Mouse (Mus musculus) NIH3T3 (cell line): ENCODE measurements at regions not wholly inside any gene's neighbourhood (a gene's known extent, or its start where the extent isn't known, plus 50 kb on each side); places are given as distances from the start of the nearest gene placed in this dataset.

ENCODE experiments used
- DNase-seq: peaks from one replicate; pipeline ENCODE4 v3.0.0-alpha.2; 2012; ENCODE audit warnings: low read depth

GRCm38 (mm10) chr1:194332639-194333038 is 285.4 kb upstream of the Plxna2 start:
- no peak for DNase-seq

- DNase-seq = no peak
Measured at GRCm38 (mm10) chr1:194330471-194330870, 287.5 kb upstream of the Plxna2 start.

- DNase-seq = no peak
Measured at GRCm38 (mm10) chr1:194320320-194321036, 297.5 kb upstream of the Plxna2 start.

DNA sequence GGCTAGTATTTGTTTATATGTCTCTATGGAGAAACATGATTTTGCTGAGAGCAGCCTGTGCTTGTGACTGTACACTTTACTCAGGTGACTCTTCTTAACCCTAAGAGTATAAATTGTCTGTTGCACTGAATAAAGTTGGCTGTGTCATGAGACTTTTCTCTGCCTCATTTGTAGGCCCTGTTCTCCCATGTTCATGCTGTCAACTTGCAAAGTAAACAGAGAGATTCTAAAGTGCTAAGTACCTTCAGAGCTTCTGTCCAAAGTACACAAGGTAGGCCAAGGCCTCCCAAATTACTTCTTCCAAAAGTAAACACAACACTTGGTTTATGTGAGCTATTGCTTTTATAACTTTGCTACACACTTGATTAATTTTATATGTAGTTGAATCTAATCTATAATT is 299.7 kb upstream of the Plxna2 start:
- no peak for DNase-seq

DNA sequence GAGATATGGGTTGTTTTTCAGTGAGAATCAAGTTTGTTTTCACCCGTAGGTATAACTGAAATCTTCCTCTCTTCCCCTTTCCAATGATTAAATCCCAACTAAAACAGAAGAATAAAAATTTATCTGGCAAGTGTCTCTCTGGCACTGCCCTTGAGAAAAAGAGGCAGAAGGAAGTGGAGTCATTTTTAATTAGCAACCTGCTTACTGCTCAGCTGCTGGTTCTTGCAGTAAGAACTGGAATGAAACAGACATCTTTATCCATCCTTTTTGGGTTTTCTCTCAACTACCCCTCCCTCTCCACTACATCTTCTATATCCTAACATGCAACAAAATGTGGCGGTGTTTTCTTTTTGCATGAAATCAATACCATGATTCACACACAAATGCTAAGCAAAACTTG is 302.4 kb upstream of the Plxna2 start:
- DNase-seq = no peak

GRCm38 (mm10) chr1:194310373-194310772 is 307.6 kb upstream of the Plxna2 start:
- DNase-seq = no peak

DNA sequence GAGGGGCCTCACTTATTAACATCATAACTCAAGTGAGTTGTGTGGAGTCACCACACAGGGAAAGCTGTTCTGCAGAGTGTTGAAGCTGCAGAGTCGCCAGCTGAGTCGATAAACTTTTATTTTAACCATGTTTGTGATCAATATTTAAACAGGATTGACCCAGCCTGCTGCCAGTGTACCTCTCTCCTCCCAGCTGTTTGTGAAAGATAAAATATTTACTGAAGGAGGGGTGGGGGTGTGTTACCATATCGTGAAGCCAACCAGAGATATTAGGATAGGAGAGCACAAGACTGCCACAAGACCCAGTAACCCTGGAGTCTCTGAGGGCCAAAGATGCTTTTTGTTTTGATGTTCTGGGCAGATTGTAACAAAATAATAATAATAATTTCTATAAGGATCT is 309.4 kb upstream of the Plxna2 start:
- no peak for DNase-seq

- no peak for DNase-seq
Measured at GRCm38 (mm10) chr1:194303951-194304350, 314.1 kb upstream of the Plxna2 start.

- no peak for DNase-seq
Measured at GRCm38 (mm10) chr1:194302775-194303174, 315.2 kb upstream of the Plxna2 start.

DNA sequence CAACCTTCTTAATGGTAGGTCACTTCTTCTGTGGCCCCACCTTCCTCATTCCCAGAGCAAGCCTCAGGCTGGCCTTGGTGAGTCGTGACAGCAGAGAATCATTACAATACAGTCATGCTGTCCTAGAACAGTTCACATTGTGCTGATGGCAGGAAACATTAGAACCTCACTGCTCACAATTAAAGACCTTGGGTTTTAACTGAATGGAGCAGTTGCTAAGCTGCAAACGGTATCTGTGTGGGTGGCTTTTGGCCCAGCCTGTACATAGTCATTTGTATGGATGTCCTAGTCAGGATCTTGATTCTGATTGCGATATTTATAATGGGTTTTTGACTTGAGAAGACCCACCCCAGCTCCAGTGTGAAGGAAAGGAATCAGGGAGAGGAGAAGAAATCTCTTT is 336.1 kb upstream of the Plxna2 start:
- no peak for DNase-seq

- no peak for DNase-seq
Measured at GRCm38 (mm10) chr1:194268028-194268427, 350.0 kb upstream of the Plxna2 start.

- DNase-seq = no peak
Measured at GRCm38 (mm10) chr1:194262374-194262773, 355.6 kb upstream of the Plxna2 start.

DNA sequence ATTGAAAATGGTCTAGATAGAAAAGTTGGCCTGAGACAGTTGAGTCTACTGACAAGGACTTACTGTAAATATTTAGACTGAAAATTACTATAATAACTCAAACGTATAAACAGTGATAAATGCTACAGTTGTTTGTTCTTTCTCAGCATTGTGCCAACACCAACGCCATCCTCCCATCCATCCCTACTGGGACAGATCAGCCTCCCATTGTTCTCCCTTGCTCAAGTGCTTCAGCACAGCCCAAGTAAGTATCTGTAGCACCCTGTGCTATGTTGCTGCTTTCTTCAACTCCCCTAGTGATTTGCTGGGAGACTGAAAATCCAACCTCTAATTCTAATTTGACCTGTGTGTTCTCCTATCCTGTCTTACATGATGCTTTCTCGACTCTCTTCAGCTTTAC is 358.1 kb upstream of the Plxna2 start:
- DNase-seq = no peak

DNA sequence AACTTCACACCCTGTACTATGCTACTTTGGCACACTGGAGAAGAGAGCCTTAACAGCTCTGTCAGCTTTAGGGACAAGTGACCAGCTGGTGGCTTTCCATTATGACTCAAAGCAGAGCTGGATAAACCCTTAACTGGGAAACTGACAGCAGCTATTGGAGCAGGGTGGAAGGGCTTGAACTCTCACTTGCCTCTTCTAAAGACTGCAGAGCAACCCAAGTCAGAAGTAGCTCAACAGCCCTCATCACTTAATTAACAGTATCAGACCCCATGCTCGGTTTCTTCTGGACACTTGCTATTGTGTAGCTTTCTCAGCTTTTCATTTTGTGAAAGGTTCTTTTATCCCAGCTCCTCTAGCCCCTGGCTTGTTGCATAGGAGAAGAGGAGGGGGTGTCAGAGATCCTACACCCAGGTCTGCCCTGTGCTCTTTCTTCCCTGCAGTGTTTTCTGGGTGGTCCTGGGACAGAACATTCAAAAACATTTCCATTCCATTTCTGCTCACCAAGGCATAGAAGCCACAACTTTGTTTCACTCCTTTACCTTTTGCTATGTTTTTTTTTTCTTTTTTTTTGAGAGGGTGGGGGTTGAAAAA is 373.1 kb upstream of the Plxna2 start:
- DNase-seq = no peak

DNA sequence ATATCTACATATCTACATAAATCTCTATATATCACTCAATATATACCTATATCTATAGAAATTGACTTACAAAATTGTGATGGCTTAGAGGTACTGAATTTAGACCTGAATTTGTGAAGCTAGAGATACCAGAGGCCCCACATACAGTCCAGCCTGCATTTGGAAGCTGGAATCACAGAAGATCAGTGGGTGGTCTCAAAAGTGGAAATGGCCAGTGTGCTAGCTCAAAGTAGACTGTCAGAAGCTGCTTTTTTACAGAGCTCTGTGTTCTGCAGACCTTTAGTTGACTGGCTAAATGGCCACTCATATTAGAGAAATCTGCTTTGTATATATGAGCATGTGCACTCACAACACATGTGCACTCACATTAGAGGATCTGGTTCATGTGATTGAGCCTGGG is 376.9 kb upstream of the Plxna2 start:
- no peak for DNase-seq

GRCm38 (mm10) chr1:194231206-194231605 is 386.8 kb upstream of the Plxna2 start:
- no peak for DNase-seq

GRCm38 (mm10) chr1:194226550-194227160 is 391.4 kb upstream of the Plxna2 start:
- no peak for DNase-seq

DNA sequence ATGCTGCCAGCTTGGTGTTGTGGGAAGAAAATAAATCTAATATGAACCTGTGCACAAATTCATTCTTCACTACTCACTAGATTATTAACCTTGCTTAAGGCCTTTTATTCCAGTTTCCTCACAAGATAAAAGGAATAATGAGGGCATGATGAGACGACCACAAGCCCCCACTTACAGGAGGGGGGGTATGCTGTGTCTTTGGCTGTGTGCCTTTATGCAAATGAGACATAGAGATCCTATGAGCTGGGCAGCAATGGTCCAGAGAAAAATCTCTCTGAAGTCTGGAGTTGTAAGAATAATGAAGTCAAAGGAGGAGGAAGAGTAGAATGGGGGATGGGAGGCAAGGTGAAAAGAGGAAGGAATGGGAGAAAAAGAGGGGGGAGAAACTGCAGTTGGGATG is 392.2 kb upstream of the Plxna2 start:
- DNase-seq = no peak

DNA sequence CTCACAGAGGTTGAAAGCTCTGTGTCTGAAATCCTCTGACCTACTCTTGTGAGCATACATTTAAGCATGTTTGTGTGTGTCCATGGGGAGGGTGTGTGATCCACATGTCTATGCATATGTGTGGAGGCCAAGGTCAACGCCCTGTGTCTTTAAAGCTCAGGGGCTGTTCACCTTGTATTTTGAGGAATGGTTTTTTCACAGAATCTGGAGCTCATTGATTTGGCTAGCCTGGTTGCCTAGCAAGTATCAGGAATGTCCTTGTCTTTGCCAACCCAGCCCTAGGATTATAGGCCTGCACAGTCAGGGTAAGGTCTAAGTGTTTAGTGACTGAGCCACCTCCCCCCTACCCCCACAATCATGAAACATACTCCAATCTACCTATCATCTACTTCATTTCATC is 394.0 kb upstream of the Plxna2 start:
- DNase-seq = no peak

DNA sequence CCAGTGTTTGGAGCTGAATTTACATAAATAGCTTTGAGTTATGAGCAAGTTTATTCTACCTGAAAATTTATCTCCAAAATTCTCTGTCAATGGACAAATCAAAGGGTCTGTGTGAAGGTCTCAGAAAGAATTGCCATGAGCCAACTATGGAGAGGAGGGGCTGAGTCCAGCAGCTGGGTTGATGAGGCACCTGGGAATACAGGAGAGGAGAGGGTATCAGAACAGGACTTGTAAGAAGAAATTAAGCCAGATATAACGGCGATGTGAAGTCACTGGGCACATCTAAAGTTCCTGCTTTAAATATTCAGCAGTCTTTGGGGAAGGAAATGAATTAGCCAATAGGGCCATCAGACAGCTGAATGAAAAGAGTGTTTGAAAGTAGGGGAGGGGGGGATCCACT is 394.4 kb upstream of the Plxna2 start:
- DNase-seq = no peak

GRCm38 (mm10) chr1:194223015-194223414 is 395.0 kb upstream of the Plxna2 start:
- peak; percentile 88 for DNase-seq

- DNase-seq = no peak
Measured at GRCm38 (mm10) chr1:194208034-194209000, 409.7 kb upstream of the Plxna2 start.
